Mouse (Mus musculus) liver, embryonic 14.5 days (tissue): ENCODE measurements around the gene Pitpnb. TPM values are rescaled to one million over a fixed set of nuclear protein-coding genes. Genes with fewer than 3 reads are reported as not detected.

Source experiments
- ATAC-seq: fragments of 200-750 bp; cut with Nextera tagmentation; 2 replicates; pipeline ENCODE4 v1.8.0; 2017; ENCODE audit warnings: moderate number of reproducible peaks, mild to moderate bottlenecking, moderate library complexity; ENCODE audit not compliant: insufficient read depth
- DNase-seq, 3 experiments: peaks; one replicate each; pipeline ENCODE4 v3.0.0-alpha.2; 2012 to 2013; ENCODE audit warnings: low read depth in 3 of 3, low spot score in 3 of 3
- H3K27ac ChIP-seq: fragments of 300-500 bp; sonication (generic); 2 replicates; pipeline ENCODE4 v1.5.1; 2014; ENCODE audit warnings: moderate library complexity, mild to moderate bottlenecking, control low read depth, inconsistent platforms
- H3K27me3 ChIP-seq: fragments of 300-500 bp; sonication (generic); 2 replicates; pipeline ENCODE4 v1.6.1; 2014; ENCODE audit warnings: mild to moderate bottlenecking, low read length, moderate library complexity; ENCODE audit not compliant: control insufficient read depth, insufficient read depth
- H3K36me3 ChIP-seq: fragments of 300-500 bp; sonication (generic); replicated peaks from 2 replicates; pipeline ENCODE4 v1.6.1; 2014; ENCODE audit warnings: low read depth; ENCODE audit not compliant: control insufficient read depth, insufficient read depth
- H3K4me1 ChIP-seq, 2 experiments: fragments of 200-500 bp in 1 of 2; fragments of 300-500 bp in 1 of 2; sonication (generic) in 1 of 2; replicated peaks; 2 replicates each; pipeline ENCODE4 v1.6.1; 2012 to 2014; ENCODE audit warnings: antibody characterized with exemption in 1 of 2, inconsistent platforms in 1 of 2, low read length in 1 of 2; ENCODE audit not compliant: control insufficient read depth in 2 of 2, insufficient read depth in 2 of 2
- H3K4me2 ChIP-seq: fragments of 300-500 bp; sonication (generic); 2 replicates; pipeline ENCODE4 v1.6.1; 2014; ENCODE audit warnings: low read depth, mild to moderate bottlenecking, control low read depth, moderate library complexity
- H3K4me3 ChIP-seq, 2 experiments: fragments of 200-500 bp in 1 of 2; fragments of 300-500 bp in 1 of 2; sonication (generic) in 1 of 2; 2 replicates each; pipeline ENCODE4 v1.5.1; 2012 to 2014; ENCODE audit warnings: low read depth in 2 of 2, low read length in 2 of 2, mild to moderate bottlenecking in 2 of 2, control low read depth in 1 of 2, inconsistent platforms in 1 of 2, moderate library complexity in 1 of 2; ENCODE audit not compliant: insufficient read depth in 1 of 2
- H3K9ac ChIP-seq: fragments of 300-500 bp; sonication (generic); replicated peaks from 2 replicates; pipeline ENCODE4 v1.6.1; 2014; ENCODE audit warnings: mild to moderate bottlenecking, control low read depth, moderate library complexity
- H3K9me3 ChIP-seq: fragments of 300-500 bp; sonication (generic); 2 replicates; pipeline ENCODE4 v1.6.1; 2016; ENCODE audit warnings: low read length, mixed read lengths; ENCODE audit not compliant: control insufficient read depth
- CTCF ChIP-seq: IDR thresholded peaks from 2 replicates; pipeline ENCODE4 v1.5.1; 2016; ENCODE audit warnings: antibody characterized with exemption, low read depth, control low read depth
- EP300 ChIP-seq: IDR thresholded peaks from 2 replicates; pipeline ENCODE4 v1.6.1; 2016; ENCODE audit warnings: antibody characterized with exemption, low read depth
- WGBS: fragments of 180-500 bp; shearing (Covaris S2); extraction: QIAGEN DNeasy Blood & Tissue Kit; methylation state at CpG from one replicate; pipeline ENCODE4 v1.1.7; 2014; ENCODE audit not compliant: insufficient replicate concordance; 5-methylcytosine and 5-hydroxymethylcytosine counted together
- polyA plus RNA-seq, 2 experiments: library from polyadenylated mRNA; depleted of rRNA in 1 of 2; stranded (reverse) in 1 of 2; unstranded in 1 of 2; fragments of >200 nt; fragmentation: Nextera tagmentation in 1 of 2; extraction: Ambion mirVana in 1 of 2; gene quantifications; 2 replicates each; pipeline versions ENCODE4 v1.2.1 to v1.2.3; 2012 to 2014

The Pitpnb gene
- polyA plus RNA-seq, 2 experiments = 23.1 to 31.5 TPM

- TF ChIP-seq EP300 = no peak
- no peak for TF ChIP-seq CTCF
- ATAC-seq (no peak), DNase-seq (no peak)
- H3K36me3 ChIP-seq = no peaks in the 10 kb centered on the region
- no peak overlapping the region for H3K4me2 ChIP-seq
- no peak overlapping the region for H3K9ac ChIP-seq
- H3K27ac ChIP-seq = no peak overlapping the region
- WGBS = 54% methylated on average over 10 of the region's 10 CpGs
- H3K4me1 ChIP-seq = no peaks in the 10 kb centered on the region; a peak in 1 of 4 replicates
- no peaks in the 10 kb centered on the region for H3K9me3 ChIP-seq
- H3K4me3 ChIP-seq = no peak overlapping the region
- no peaks in the 10 kb centered on the region for H3K27me3 ChIP-seq
Observed at GRCm38 (mm10) chr5:111291639-111292038, 38.9 kb upstream of the Pitpnb start.

GRCm38 (mm10) chr5:111297801-111298200 lies 32.8 kb upstream of the Pitpnb start:
- H3K4me2 ChIP-seq = no peak overlapping the region
- no peaks in the 10 kb centered on the region for H3K9me3 ChIP-seq
- H3K36me3 ChIP-seq = no peaks in the 10 kb centered on the region
- peaks cover 0 to 2% of the 10 kb centered on the region in 2 experiments; a peak in 1 of 4 replicates for H3K4me1 ChIP-seq
- H3K9ac ChIP-seq = no peak overlapping the region
- no peak overlapping the region for H3K27ac ChIP-seq
- WGBS = 43% methylated on average over 5 of the region's 5 CpGs
- TF ChIP-seq EP300 (no peak), CTCF (no peak)
- H3K4me3 ChIP-seq = no peak overlapping the region
- no peak for DNase-seq
- H3K27me3 ChIP-seq = no peaks in the 10 kb centered on the region
- ATAC-seq = no peak

GRCm38 (mm10) chr5:111298706-111299105 lies 31.9 kb upstream of the Pitpnb start:
- ATAC-seq (no peak), DNase-seq (no peak)
- no peak for TF ChIP-seq CTCF
- no peak for TF ChIP-seq EP300
- no peaks in the 10 kb centered on the region for H3K27me3 ChIP-seq
- H3K4me2 ChIP-seq = no peak overlapping the region
- 33% methylated on average over 7 of the region's 7 CpGs for WGBS
- H3K4me1 ChIP-seq = peaks cover 0 to 2% of the 10 kb centered on the region in 2 experiments; a peak in 1 of 4 replicates
- H3K27ac ChIP-seq = no peak overlapping the region
- H3K9me3 ChIP-seq = no peaks in the 10 kb centered on the region
- no peak overlapping the region for H3K4me3 ChIP-seq
- H3K36me3 ChIP-seq = no peaks in the 10 kb centered on the region
- H3K9ac ChIP-seq = no peak overlapping the region

- no peak for ATAC-seq
- TF ChIP-seq EP300 (no peak), CTCF (no peak)
Observed at GRCm38 (mm10) chr5:111300776-111301175, 29.8 kb upstream of the Pitpnb start.

GRCm38 (mm10) chr5:111301736-111302135 lies 28.8 kb upstream of the Pitpnb start:
- Histone ChIP-seq H3K36me3 (no peaks in the 10 kb centered on the region), H3K27ac (no peak overlapping the region), H3K4me3 (no peak overlapping the region), H3K9me3 (no peaks in the 10 kb centered on the region), H3K9ac (no peak overlapping the region), H3K4me2 (no peak overlapping the region), H3K4me1 (peaks cover 0 to 2% of the 10 kb centered on the region in 2 experiments; a peak in 1 of 4 replicates), H3K27me3 (no peaks in the 10 kb centered on the region)
- WGBS = 40% methylated on average over 7 of the region's 7 CpGs
- TF ChIP-seq EP300 (no peak), CTCF (no peak)
- DNase-seq (no peak), ATAC-seq (no peak)

More at GRCm38 (mm10) chr5:111300776-111301175, 29.8 kb upstream of the Pitpnb start:
- Histone ChIP-seq H3K4me2 (no peak overlapping the region), H3K4me1 (peaks cover 0 to 2% of the 10 kb centered on the region in 2 experiments; a peak in 1 of 4 replicates), H3K9me3 (no peaks in the 10 kb centered on the region), H3K4me3 (no peak overlapping the region), H3K27me3 (no peaks in the 10 kb centered on the region), H3K27ac (no peak overlapping the region), H3K9ac (no peak overlapping the region), H3K36me3 (no peaks in the 10 kb centered on the region)
- DNase-seq = no peak
- 64% methylated on average over 8 of the region's 8 CpGs for WGBS
